Mouse (Mus musculus): ENCODE data around the gene Il11ra2. TPM values are rescaled to one million over a fixed set of nuclear protein-coding genes. Genes with fewer than 3 reads are reported as not detected.
"Not testable (repeated sequence)": the region's sequence is repeated elsewhere in the genome, so short reads cannot be mapped to it uniquely, and the experiment has no call there.

Gene Il11ra2
- not detected in 2 replicates for total RNA-seq (2021)
- long read RNA-seq = 0 reads

DNA sequence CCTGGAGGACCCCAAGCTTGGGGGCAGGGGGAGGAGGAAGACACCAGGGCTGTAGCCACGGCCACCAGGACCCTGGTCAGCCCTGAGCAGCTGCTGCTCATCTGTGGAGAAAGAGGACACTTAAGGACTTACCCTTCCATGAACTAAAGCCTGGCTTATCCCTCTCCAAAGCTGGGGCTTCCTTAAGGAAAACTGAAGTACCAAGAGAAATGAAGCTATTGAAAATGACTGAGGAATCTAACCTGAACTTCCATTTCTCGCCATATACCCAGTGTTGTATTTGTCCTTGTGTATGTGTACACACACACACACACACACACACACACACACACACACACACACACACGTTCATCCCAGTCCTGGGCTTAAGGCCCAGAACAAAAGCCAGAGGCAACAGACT lies at the start of gene Il11ra2:
Gene Il11ra2, minus strand, starts transcription at position 101 of the 400 bp plus-strand sequence.
- not testable (repeated sequence) for DNase-seq

DNA sequence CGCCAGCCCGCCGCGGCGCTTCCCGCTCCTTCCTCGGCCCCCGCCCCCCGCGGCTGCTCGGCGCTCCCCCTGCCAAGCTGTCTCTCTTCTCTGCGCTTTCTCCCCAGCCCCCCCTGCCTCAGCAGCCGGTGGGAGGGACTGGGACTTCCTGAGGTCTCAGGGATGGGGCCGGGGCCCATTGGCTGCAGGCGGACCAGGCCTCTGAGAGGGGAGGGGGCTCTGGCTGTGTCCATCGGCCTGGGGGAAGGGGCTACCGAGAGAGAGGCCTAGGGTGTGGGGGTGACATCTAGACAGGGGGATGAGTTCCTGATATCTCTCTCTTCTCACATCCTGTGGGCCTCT lies 20.5 kb upstream of the Il11ra2 start:
- not testable (repeated sequence) for DNase-seq

- not testable (repeated sequence) for DNase-seq
These were observed 19.9 kb upstream of the Il11ra2 start for GRCm38 (mm10) chr4:42681473-42682182.

DNA sequence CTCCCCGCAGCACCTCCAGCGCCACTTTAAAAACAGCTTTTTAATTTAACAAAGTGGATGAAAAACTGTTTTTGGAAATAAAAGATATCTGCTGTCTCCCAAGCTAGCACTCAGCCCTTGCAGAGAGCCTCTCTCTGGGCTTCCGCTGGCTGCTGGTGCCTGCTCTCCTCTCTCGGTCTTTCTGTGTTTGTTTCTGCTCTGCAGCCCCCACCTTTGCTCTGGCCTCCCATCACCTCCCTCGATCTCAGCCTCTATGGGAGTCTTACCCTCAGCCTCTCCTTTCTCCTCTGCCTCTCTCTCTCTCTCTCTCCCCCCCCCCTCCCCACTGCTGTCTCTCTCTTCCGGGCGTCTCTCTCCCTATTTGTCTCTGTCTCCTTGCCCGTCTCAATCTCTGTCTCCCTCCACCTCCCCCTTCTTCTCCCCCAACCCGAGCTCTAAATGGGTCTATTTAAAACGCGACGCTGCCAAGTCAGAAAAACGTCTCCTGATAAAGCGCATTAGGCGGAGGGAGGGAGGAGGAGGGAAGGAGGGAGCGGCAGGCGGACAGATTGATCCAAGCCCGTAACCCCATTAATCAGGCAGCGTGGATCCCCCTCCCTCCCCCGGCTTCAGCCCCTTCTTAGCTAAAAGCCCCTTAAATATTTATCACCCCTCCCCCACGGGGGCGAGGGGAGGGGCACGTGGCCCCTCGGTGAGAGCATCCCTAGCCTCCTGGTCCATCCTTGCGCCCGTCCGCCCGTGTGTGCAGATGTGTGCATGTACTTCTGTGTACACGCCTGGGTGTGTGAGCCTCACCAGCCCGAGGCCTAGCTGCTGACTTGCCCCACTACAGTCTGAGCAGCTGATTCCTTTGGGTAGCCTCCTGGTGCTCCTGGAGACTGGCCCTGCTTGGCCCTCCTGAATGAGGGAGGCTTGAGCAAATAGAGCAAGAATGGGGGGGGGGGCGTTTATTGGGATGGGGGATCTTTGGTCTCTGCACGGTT lies 19.0 kb upstream of the Il11ra2 start:
- not testable (repeated sequence) for DNase-seq

GRCm38 (mm10) chr4:42679365-42679764 lies 17.7 kb upstream of the Il11ra2 start:
- DNase-seq = not testable (repeated sequence)

DNA sequence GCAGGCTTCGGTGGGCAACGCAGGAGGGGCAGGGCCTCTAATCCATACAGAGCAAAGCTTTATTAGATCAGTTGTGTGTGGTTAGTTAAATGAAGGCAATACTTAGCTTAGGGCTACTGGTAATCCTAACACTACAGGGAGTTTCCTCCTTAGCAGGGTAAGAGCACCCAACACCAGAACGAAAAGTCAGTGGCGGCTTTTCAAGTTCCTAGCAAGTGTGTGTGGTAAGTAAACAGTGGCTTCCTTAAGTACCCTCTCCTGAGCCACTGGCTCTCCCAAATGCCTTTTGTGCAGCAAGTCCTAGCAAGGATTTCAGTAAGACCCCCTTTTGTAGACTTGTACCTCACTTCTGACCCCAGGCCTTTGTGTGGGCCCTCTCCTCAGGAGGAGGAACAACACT lies 13.7 kb upstream of the Il11ra2 start:
- not testable (repeated sequence) for DNase-seq

DNA sequence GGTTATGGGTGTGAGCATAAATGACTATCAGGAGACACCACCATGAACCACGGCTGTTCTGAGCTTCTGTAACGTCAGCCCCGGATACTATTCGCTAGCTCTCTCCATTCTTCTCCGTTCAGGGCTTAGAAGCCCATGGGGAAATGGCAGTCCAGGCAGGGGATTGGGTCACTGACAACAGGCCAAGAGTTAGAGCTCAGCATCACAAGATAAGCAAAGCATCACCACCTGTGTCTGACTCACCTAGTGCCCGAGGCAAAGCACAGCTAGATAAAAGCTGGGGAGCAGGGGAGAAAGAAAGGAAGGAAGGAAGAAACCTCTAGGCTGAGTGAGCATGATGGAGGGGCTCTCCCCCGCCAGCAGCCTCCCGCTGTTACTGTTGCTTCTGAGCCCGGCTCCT lies 6.7 kb downstream of the Il11ra2 start, which contains the start of gene Ccl27b:
Gene Ccl27b, plus strand, starts transcription at position 301 of the 400 bp plus-strand sequence.
- DNase-seq = not testable (repeated sequence)

GRCm38 (mm10) chr4:42629419-42629818 lies 32.3 kb downstream of the Il11ra2 start, which contains the start of gene Gm2564:
Gene Gm2564, plus strand, starts transcription at chr4:42629719.
- DNase-seq = not testable (repeated sequence)

GRCm38 (mm10) chr4:42611895-42612294 lies 49.8 kb downstream of the Il11ra2 start, which contains the start of gene Gm10591:
Gene Gm10591, plus strand, starts transcription at chr4:42612195.
- not testable (repeated sequence) for DNase-seq

Other genes starting within 250 kb of the Il11ra2 start
- gene Gm21586, start 222.5 kb downstream of the Il11ra2 start, total RNA-seq (2021) = not detected in 2 replicates
- 0.70 TPM in 1 of 2 replicates, not detected in the other for gene Gm2163, start 195.1 kb downstream of the Il11ra2 start, total RNA-seq (2021)
- gene Fam205a2, start 133.7 kb downstream of the Il11ra2 start, total RNA-seq (2021) = not detected in 2 replicates
- not detected in 2 replicates for gene Gm10591, start 49.7 kb downstream of the Il11ra2 start, total RNA-seq (2021)
- gene Gm2564, start 32.2 kb downstream of the Il11ra2 start, total RNA-seq (2021) = 3.7 and 4.2 TPM in 2 replicates
- 20.7 TPM in 1 of 2 replicates, not detected in the other for gene Ccl27b, start 6.6 kb downstream of the Il11ra2 start, total RNA-seq (2021)
- not detected in 2 replicates for gene 4930578G10Rik, start 73.7 kb upstream of the Il11ra2 start, total RNA-seq (2021)
- gene Ccl19, start 94.7 kb upstream of the Il11ra2 start, total RNA-seq (2021) = 1.1 and 2.3 TPM in 2 replicates
- 0.76 and 3.9 TPM in 2 replicates for gene Ccl21a, start 112.1 kb upstream of the Il11ra2 start, total RNA-seq (2021)
- not detected in 2 replicates for gene Fam205a1, start 192.0 kb upstream of the Il11ra2 start, total RNA-seq (2021)
- gene Gm12394, start 194.9 kb upstream of the Il11ra2 start, total RNA-seq (2021) = 0.18 TPM in 1 of 2 replicates, not detected in the other
- gene Fam205c, start 212.3 kb upstream of the Il11ra2 start, total RNA-seq (2021) = not detected in 2 replicates